Mouse (Mus musculus): ENCODE measurements around the gene Dpm3.

DNA sequence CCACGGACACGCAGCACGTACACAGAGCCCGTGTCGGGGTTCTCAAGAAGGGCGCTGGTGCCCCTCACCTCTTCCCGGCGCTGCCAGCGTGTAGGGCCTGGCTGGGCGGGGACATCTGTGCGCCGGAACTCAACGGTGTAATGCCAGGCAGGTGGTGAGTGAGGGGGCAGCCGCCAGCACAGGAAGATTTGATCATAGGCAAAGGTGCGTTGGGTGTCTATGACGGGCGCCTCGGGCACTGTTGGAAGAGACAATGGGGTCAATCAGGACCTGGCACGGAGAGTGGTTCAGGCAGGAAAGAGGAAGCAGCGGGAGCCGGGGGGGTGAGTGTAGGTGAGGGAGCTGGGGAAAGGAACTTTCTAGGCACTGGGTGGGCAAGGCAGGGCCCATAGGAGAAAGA, 21.5 kb upstream of the Dpm3 start:
- no peak for TF ChIP-seq CTCF (IDR thresholded peaks at IDR 0.05; ENCODE audit: control insufficient read depth, insufficient read depth, low read length)
- TF ChIP-seq POLR2A (IDR thresholded peaks at IDR 0.05; ENCODE audit: borderline replicate concordance, control insufficient read depth, low read depth, low read length) = no peak

Measured in bone marrow, adult 2 months (tissue).